Mouse (Mus musculus) liver, adult 2 months (tissue): ENCODE data around the gene Hexa.

Experiments used
- CTCF ChIP-seq: fragments of 200-500 bp; IDR thresholded peaks from 2 replicates; pipeline ENCODE4 v1.5.1; 2011; ENCODE audit warnings: low read depth, low read length, control low read depth
- POLR2A ChIP-seq: fragments of 200-500 bp; IDR thresholded peaks from 2 replicates; pipeline ENCODE4 v1.6.1; 2011; ENCODE audit warnings: low read length, control low read depth; ENCODE audit not compliant: insufficient read depth; ENCODE audit errors: extremely low read depth

GRCm38 (mm10) chr9:59533422-59533821 is 5.9 kb upstream of the Hexa start:
- TF ChIP-seq CTCF (no peak), POLR2A (no peak)
